14 mouse cellular contexts compared by ENCODE assay signal in the genomic region with DNA sequence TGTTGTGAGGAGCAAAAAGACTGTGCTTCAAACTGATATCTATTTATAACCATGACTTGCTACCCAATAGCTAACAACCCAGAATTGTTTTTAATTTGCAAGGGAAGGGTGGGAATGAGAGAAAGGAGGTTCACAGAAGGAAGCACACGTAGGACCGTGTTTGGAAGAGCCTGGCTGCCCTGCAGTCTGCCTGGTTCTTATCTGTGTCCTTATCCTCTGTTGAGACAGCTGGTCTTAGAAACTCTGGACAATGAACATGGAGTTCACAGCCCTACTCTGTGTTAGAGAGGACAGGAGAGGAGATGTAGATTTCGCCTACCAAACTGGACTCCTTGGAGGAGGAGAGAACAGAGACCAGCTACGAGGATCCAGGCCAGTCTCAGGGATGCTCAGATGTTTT.
DNase-seq lines count a peak whose midpoint lies in the region; ATAC-seq and TF ChIP-seq lines count a peak whose summit lies in the region.
"Had no signal": no experiment of that assay in that cellular context is flagged by ENCODE, and none has a peak within 500 bp of the region (broad histone marks: within the 10 kb centered on the region; RNA-seq: fewer than 3 reads in every experiment).

No protein-coding gene starts in this region.

- H3K79me2 ChIP-seq in heart, adult 2 months (replicated peaks; ENCODE audit: control insufficient read depth, insufficient read depth, low read length): no peaks in the 10 kb centered on the region

- H3K4me2 ChIP-seq in limb, embryonic 15.5 days: no peak overlapping the region
- H3K4me2 ChIP-seq in intestine, embryonic 15.5 days (replicated peaks): no peak overlapping the region
- H3K4me2 ChIP-seq in stomach, embryonic 15.5 days: no peak overlapping the region
- H3K4me2 ChIP-seq: limb, embryonic 12.5 days; midbrain, embryonic 13.5 days had no signal

- no peak for DNase-seq in heart, adult 2 months
- no peak for DNase-seq in heart, adult 8-10 months (ENCODE audit: low spot score)
- DNase-seq in limb, embryonic 10.5 days (ENCODE audit: low spot score): no peak
- no peak for DNase-seq in thymus, postnatal 0 days (ENCODE audit: low spot score)
- DNase-seq: layer of hippocampus, postnatal 36 days; right cerebral cortex, postnatal 25 days; thymus, postnatal 25 days had no signal

- H3K4me1 ChIP-seq in heart, adult 2 months (ENCODE audit: control insufficient read depth, insufficient read depth, low read length): peaks cover 5% of the 10 kb centered on the region
- H3K4me1 ChIP-seq in limb, embryonic 15.5 days: peaks cover 7% of the 10 kb centered on the region; the same call in 1 of the 2 replicates
- H3K4me1 ChIP-seq in limb, embryonic 10.5 days: peaks cover 16% of the 10 kb centered on the region
- H3K4me1 ChIP-seq in intestine, embryonic 15.5 days (replicated peaks): peaks cover 12% of the 10 kb centered on the region
- peaks cover 9% of the 10 kb centered on the region; the same call in 1 of the 2 replicates for H3K4me1 ChIP-seq in stomach, embryonic 15.5 days
- H3K4me1 ChIP-seq: midbrain, embryonic 13.5 days had no signal

- H3K9me3 ChIP-seq in limb, embryonic 15.5 days: no peaks in the 10 kb centered on the region
- no peaks in the 10 kb centered on the region for H3K9me3 ChIP-seq in limb, embryonic 10.5 days (replicated peaks)
- no peaks in the 10 kb centered on the region for H3K9me3 ChIP-seq in intestine, embryonic 15.5 days
- no peaks in the 10 kb centered on the region for H3K9me3 ChIP-seq in stomach, embryonic 15.5 days
- H3K9me3 ChIP-seq: limb, embryonic 12.5 days; midbrain, embryonic 13.5 days had no signal

- ATAC-seq in limb, embryonic 15.5 days (ENCODE audit: insufficient number of reproducible peaks, low FRiP score, low TSS enrichment, low read depth): no peak
- ATAC-seq in intestine, embryonic 15.5 days: peak; percentile 21; the same call in 1 of the 2 replicates
- ATAC-seq in stomach, embryonic 15.5 days (ENCODE audit: insufficient read depth, low FRiP score, low read depth): 0 out of 2 replicates have a peak, but pooled peaks have one; percentile 21
- no peak for ATAC-seq in inflammation-experienced regulatory T-cells, adult 6 months
- ATAC-seq: forebrain, embryonic 14.5 days; midbrain, embryonic 13.5 days had no signal

- intact Hi-C loops in heart, adult 2 months (cut with DNase I): no loop called here

- H3K27me3 ChIP-seq in heart, adult 2 months (ENCODE audit: control insufficient read depth, insufficient read depth, low read length): no peaks in the 10 kb centered on the region
- H3K27me3 ChIP-seq in limb, embryonic 15.5 days: no peaks in the 10 kb centered on the region
- H3K27me3 ChIP-seq in limb, embryonic 10.5 days (ENCODE audit: low read depth, poor library complexity, severe bottlenecking): no peaks in the 10 kb centered on the region
- no peaks in the 10 kb centered on the region for H3K27me3 ChIP-seq in intestine, embryonic 15.5 days (replicated peaks)
- H3K27me3 ChIP-seq in stomach, embryonic 15.5 days (replicated peaks): no peaks in the 10 kb centered on the region
- H3K27me3 ChIP-seq: limb, embryonic 12.5 days had no signal

- WGBS in heart, adult 2 months: 55% methylated on average over 4 of the region's 4 CpGs
- 81% methylated on average over 4 of the region's 4 CpGs for WGBS in limb, embryonic 15.5 days
- WGBS in limb, embryonic 10.5 days: 92% methylated on average over 4 of the region's 4 CpGs
- WGBS in intestine, embryonic 15.5 days: 82% methylated on average over 4 of the region's 4 CpGs
- 71% methylated on average over 4 of the region's 4 CpGs for WGBS in stomach, embryonic 15.5 days

- peak overlapping the region; percentile 59 for H3K27ac ChIP-seq in heart, adult 2 months
- H3K27ac ChIP-seq in limb, embryonic 15.5 days: peak overlapping the region; percentile 12
- no peak overlapping the region for H3K27ac ChIP-seq in limb, embryonic 10.5 days
- H3K27ac ChIP-seq in intestine, embryonic 15.5 days: peak overlapping the region; percentile 29; the same call in 1 of the 2 replicates
- H3K27ac ChIP-seq in stomach, embryonic 15.5 days: peak overlapping the region; percentile 12
- H3K27ac ChIP-seq: limb, embryonic 12.5 days; midbrain, embryonic 13.5 days had no signal

- 0 out of 2 replicates have a peak, but pooled peaks cover 2% of the 10 kb centered on the region for H3K36me3 ChIP-seq in heart, adult 2 months (ENCODE audit: control insufficient read depth, insufficient read depth, low read length)
- no peaks in the 10 kb centered on the region for H3K36me3 ChIP-seq in limb, embryonic 15.5 days
- no peaks in the 10 kb centered on the region for H3K36me3 ChIP-seq in limb, embryonic 10.5 days
- no peaks in the 10 kb centered on the region for H3K36me3 ChIP-seq in intestine, embryonic 15.5 days
- H3K36me3 ChIP-seq in stomach, embryonic 15.5 days: no peaks in the 10 kb centered on the region
- H3K36me3 ChIP-seq: limb, embryonic 12.5 days; midbrain, embryonic 13.5 days had no signal

- no peak for TF ChIP-seq POLR2A in heart, adult 2 months (IDR thresholded peaks at IDR 0.05; ENCODE audit: insufficient read depth, low read depth, low read length)

- TF ChIP-seq CTCF in heart, adult 2 months (IDR thresholded peaks at IDR 0.05): no peak

- H3K4me3 ChIP-seq in heart, adult 2 months: no peak overlapping the region
- H3K4me3 ChIP-seq in limb, embryonic 15.5 days: no peak overlapping the region
- H3K4me3 ChIP-seq in limb, embryonic 10.5 days: no peak overlapping the region
- H3K4me3 ChIP-seq in intestine, embryonic 15.5 days (replicated peaks): no peak overlapping the region
- H3K4me3 ChIP-seq in stomach, embryonic 15.5 days (replicated peaks): no peak overlapping the region
- H3K4me3 ChIP-seq: limb, embryonic 12.5 days; midbrain, embryonic 13.5 days had no signal

- TF ChIP-seq EP300 in heart, adult 2 months (IDR thresholded peaks at IDR 0.05; ENCODE audit: insufficient read depth, low read depth, low read length): no peak

- H3K9ac ChIP-seq in heart, adult 2 months (ENCODE audit: low read depth, low read length): no peak overlapping the region
- no peak overlapping the region for H3K9ac ChIP-seq in limb, embryonic 15.5 days
- no peak overlapping the region for H3K9ac ChIP-seq in intestine, embryonic 15.5 days
- H3K9ac ChIP-seq in stomach, embryonic 15.5 days: no peak overlapping the region
- H3K9ac ChIP-seq: limb, embryonic 12.5 days; midbrain, embryonic 13.5 days had no signal

Comparison
In these comparisons a context has a peak if more than half of its experiments do, and no peak if none do; other contexts are left out.
1. ATAC-seq: peak in intestine, embryonic 15.5 days (single experiment) and stomach, embryonic 15.5 days (single experiment); none in limb, embryonic 15.5 days (single experiment) and inflammation-experienced regulatory T-cells, adult 6 months (single experiment).